Mouse (Mus musculus): Measurements from ENCODE around the gene Skor1.

Gene Skor1

DNA sequence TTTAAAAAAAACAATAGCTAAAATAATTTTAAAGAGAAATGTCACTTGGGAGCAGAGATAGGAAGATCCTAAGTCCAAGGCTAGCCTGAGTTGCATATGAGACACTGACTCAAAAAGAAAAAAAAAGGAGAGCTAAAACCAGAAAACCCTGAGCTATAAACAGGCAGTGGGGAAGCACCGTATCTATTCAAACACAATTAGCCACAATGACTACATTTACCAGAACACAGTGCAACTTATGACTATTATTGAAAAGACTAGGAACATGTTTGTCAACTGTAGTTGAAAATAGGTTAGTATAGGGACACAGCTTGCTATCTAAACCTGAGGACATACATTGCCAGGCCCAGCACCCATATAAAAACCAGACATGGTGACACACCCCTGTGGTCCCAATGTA, 54.7 kb downstream of the Skor1 start:
- no peak for DNase-seq (ENCODE audit: extremely low spot score, low read depth, low spot score)

DNA sequence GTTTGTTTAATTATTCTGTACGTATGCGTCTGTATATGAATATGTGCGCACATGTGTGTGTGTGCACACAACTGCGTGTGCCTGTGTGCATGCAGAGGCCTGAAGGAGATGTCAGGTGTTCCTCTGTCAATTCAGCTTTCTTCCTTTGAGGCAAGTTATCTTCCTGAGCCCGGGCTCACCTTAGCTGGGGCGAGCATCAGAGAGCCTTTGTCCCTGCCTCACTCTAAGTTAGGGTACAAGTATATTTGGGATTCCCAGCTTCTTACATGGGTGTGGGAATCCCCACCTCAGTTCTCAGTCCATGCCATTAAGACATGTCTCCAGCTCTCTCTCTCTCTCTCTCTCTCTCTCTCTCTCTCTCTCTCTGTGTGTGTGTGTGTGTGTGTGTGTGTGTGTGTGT, 56.2 kb downstream of the Skor1 start:
- DNase-seq (ENCODE audit: extremely low spot score, low read depth, low spot score): no peak

DNA sequence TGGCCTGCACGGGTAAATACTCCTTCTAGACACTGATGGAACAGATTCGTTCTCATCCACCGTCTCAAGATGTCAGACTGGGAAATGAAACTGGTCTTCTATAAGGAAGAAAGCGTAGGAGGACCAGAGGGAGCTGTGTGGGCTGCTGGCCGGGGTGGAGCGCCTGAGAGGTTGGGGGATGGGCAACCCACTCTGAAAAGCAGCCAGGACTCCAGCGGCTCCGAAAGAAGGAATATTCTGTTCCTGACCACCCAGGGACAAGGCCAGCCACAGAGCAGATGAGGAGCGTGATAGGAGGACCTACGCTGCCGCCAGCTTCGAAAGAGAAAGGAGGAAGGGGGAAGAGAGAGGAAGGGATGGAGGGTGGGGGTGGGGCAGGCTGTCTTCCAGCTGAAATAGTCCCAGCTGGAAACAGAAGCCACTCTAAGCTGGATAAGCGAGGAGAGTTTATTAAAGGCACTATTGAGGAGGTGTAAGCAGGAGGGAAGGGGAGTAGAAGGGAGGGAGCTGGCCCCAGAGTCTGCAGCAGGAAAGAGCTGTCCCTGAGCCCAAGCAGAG, 56.7 kb downstream of the Skor1 start:
- no peak for DNase-seq (ENCODE audit: extremely low spot score, low read depth, low spot score)

DNA sequence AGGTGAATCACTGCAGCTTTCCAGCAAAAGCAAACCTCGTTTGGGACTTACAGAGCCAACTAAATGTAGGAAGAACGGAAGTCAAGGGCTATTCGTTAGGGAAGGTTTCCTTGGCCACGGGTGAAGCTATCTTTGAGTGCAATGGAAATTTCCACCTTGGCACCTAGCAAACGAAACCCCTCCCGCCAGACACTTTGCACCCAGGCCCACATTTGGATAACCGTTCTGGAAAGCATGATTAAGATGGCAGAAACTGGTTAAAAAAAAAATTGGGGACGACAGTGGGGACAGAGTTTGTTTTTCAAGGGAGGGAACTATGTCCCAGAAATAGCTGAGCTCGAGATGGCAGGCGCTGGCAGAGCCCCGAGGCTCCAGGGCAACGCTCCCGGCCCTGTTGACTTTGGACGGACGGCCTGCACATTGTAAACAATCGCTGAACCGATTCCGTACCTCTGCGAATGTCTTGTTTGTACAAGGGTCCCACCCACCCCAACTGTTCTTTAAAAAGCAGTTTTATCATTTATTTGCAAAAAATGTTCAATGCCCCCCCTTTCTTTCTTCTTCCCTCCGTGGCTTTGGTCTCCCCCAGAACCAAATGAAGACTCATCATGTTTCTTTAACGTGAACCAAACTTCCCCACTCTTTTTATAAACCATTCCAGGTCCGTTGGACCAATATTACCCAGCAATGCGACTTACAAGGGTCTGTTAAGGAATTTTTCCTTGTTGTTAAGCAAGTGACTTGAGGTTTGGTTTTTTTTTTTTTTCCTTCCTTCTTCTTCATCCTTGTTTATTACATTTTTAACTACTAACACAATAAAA, 57.5 kb downstream of the Skor1 start:
- DNase-seq (ENCODE audit: extremely low spot score, low read depth, low spot score): no peak

DNA sequence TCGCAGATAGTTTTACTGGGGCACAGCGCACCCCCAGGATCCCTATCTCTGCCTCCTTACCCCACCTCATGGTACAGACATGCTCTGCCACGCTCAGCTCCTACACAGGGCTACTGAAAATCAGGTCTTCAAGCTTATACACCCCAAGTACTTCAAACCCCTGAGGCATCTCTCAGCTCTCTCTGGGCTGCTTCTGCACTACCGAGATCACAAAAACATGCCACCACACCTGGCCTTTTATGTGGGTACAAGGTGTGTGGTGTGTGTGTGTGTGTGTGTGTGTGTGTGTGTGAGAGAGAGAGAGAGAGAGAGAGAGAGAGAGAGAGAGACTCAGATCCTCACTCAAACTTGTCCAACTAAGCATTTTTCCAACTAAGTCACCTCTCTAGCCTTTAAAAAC, 59.6 kb downstream of the Skor1 start:
- no peak for DNase-seq (ENCODE audit: extremely low spot score, low read depth, low spot score)

All from hindlimb bud, embryonic 11.5 days (tissue).